Mouse (Mus musculus): ENCODE results near the gene Rgs3.

The Rgs3 gene

DNA sequence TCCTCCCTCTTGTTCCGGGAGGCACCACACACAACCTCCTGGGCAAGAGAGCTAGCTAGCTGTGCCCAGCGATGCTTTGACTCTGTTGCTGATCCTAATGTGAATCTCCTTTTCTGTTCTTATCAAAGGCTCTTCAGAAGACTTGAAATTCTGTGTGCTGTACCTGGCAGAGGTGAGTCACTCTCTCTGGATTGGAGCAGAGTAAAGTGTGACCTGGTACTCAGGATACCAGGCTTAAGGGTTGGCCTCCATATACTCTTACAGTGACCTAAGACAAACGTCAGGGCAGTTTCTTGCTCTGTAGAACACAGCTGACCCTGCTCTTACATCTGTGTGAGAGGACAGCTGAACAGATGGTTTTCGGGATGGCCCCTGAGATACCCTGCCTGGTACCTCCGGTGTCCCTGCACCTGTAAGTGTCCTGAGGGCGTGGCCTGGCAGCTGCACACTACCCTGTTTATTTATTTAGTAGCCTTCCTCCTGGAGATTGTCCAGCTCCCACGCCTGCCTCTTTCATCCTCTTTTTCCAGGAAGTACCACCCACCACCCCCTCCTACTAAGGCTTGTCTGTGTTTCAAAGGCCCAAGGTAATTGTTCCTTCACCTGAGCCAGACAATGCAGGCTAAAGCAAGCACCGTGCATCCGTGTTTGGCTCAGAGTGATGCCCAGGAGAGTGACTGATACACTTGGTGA is 87.1 kb downstream of the Rgs3 start:
- in situ Hi-C loops (cut with MboI; ENCODE audit: unreplicated experiment in 2 of 2), result no loop called here

GRCm38 (mm10) chr4:62648848-62649247 is 89.2 kb downstream of the Rgs3 start:
- in situ Hi-C loops (cut with MboI; ENCODE audit: unreplicated experiment in 2 of 2), result no loop called here

DNA sequence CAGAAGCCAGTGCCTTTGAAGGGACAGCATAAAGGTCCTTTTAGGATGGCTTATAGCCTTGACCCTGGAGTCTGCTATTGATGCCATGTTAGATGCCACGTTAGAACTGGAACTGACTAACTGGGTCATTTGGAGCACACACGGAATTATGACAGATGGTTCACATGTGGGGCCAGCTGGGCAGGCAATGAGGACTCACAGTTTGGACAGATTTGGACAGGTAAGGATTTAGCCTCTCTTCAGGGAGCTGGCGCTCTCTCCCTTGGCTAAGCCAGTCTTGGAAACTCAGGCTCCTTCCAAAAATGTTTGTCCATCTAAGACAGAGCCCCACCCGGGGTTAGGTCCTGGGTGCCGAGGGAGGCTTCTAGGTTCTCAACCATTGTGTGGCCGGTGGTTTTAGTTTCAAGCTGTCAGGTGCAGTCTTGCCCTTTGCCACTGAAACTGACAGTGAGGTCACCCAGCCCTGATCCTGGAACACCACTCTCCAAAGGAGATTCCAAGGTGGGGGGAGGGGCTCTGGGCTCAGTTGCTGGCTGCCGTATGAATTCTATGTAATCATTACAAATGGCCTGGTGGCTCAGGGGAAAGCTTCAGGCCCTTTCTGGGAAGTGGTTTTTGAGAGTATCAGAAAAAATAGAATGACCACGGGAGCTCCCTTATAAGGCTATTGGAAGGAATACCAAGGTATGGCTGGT is 90.0 kb downstream of the Rgs3 start:
- in situ Hi-C loops (cut with MboI; ENCODE audit: unreplicated experiment in 2 of 2), result no loop called here

GRCm38 (mm10) chr4:62651179-62651760 is 91.6 kb downstream of the Rgs3 start:
- in situ Hi-C loops (cut with MboI; ENCODE audit: unreplicated experiment in 2 of 2), result no loop called here

DNA sequence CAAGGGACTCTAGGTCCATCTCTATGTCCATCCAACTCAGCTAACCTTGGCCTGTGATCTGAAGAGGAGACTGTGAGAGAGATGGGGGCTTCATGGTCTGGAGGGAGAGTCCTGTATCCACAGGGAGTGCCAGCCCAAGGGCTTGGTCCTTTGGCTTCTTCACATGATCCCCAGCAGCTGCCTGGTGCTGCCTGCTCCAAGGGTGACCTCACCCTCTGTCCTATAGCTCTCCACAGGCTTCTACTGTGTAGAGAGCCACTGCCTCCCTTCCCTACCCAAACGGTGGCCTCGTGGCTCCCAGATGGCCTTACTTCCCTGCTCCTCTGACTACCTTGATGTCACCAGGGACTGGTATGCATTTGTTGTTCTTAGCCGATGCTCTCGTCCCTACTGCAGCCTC is 92.6 kb downstream of the Rgs3 start:
- in situ Hi-C loops (cut with MboI; ENCODE audit: unreplicated experiment in 2 of 2), result no loop called here

GRCm38 (mm10) chr4:62652921-62653757 is 93.5 kb downstream of the Rgs3 start:
- in situ Hi-C loops (cut with MboI; ENCODE audit: unreplicated experiment in 2 of 2), result no loop called here

DNA sequence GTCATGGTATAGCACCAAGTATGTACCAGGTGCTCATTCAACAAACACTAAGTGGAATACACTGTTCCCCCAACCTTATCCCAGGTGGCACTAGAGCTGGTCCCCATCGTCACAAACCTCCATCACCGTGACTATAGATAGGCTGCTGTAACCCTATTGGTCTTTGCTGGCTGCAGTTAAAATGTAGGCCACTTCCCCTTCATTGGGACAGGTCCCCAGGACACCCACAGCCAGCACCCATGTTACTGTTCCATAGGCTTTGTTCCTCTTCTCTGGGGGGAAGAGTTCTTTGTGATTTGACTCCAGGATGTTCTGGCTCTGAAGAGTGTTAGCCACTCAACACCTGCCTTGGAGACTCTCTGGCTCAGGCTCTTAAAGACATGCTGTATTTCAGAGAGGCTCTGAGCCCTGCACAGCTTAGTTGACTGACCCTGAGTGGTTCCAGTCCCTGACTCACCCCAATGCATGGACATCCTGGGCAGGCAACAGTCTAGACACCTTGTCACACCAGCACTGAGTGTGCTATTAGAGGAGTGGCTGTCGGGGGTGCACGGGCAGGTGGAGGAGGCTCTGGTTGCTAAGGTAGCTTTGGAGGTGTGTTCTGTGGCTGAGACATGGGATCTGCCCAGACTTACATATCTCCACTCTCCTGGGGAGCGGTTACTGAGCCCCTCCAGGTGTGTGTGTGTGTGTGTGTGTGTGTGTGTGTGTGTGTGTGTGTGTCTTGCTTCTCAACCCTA is 94.4 kb downstream of the Rgs3 start:
- in situ Hi-C loops (cut with MboI; ENCODE audit: unreplicated experiment in 2 of 2), result no loop called here

DNA sequence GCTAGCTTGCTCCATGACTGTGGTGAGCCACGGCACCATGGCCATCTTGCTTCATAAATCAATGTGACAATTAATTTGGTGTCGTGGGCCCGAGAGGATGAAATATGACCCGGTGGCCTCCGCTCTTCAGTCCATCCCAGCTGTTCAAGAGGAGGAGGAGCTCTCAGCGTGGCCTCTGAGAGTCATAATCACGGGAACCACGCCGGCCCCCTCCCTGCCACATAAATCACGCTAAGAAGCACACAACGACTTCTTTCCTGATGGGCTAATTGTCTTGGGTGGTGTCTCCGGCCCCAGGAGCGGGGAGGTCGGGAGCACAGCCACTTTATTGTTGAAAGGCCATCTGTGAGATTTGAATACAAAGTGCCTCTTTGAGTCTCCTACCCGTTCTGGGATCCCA is 99.6 kb downstream of the Rgs3 start:
- in situ Hi-C loops (cut with MboI; ENCODE audit: unreplicated experiment in 2 of 2), result no loop called here

- in situ Hi-C loops (cut with MboI; ENCODE audit: unreplicated experiment in 2 of 2), result no loop called here
Measured at GRCm38 (mm10) chr4:62659861-62660553, 100.4 kb downstream of the Rgs3 start.

GRCm38 (mm10) chr4:62660554-62660864 is 100.9 kb downstream of the Rgs3 start:
- in situ Hi-C loops (cut with MboI; ENCODE audit: unreplicated experiment in 2 of 2), result no loop called here

GRCm38 (mm10) chr4:62661311-62661849 is 101.7 kb downstream of the Rgs3 start:
- in situ Hi-C loops (cut with MboI; ENCODE audit: unreplicated experiment in 2 of 2), result no loop called here

DNA sequence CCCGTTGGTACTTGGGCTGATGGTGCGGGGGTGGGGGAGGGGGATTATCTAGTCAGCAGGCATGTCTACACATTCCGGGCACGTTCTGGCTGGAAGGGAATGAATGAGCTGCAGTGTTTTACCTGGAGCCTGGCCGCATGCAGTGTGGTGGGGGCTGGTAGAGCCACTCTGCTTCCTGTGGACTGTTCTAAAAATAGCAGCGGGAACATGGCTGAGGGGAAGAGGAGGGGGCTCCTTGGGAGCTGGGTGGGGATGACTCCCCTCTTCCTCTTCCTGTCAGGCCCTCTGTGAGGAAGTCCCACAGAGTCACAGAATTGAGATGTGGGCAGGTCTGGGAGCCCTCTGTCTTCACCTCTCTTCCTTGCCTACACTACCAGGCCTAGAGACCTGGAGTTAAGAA is 103.7 kb downstream of the Rgs3 start:
- in situ Hi-C loops (cut with MboI; ENCODE audit: unreplicated experiment in 2 of 2), result no loop called here

DNA sequence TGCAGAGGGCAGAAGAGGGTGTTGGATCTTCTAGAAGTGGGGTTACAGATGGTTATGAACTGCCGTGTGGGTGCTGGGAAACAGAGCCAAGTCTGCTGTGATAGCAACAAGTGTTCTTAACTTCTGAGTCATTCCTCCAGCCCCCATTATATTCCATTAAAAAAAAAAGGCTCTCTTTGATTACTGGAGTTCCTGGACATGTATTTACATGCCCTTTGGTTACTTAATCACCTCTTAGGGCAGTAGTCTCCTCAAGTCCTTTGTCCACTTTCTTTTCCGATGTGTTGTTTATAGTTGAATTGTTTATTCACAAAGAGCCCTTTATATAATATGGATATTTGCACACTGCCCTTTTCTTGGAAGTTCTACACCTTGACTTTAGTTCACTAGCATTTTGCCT is 106.2 kb downstream of the Rgs3 start:
- in situ Hi-C loops (cut with MboI; ENCODE audit: unreplicated experiment in 2 of 2), result no loop called here

DNA sequence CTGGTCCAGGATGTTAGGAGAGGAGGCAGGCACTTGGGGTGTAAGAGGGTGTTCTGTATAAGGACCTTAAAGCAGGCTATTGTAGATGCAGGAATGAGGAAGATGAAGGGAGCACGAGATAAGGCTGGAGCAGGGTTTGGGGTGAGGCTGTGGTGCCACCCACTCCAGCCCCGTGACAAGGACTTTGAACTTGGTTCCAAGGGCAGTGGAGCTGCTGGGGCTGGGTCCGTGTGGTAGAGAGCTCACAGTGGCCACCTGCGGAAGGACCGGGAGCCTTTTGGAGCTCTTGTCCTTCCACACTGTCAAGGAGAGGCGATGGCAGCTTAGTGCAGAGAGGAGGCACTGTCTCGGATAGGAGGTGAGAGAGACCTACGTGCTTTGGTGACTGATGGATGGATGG is 109.0 kb downstream of the Rgs3 start:
- in situ Hi-C loops (cut with MboI; ENCODE audit: unreplicated experiment in 2 of 2), result no loop called here

GRCm38 (mm10) chr4:62669094-62670071 is 109.7 kb downstream of the Rgs3 start:
- in situ Hi-C loops (cut with MboI; ENCODE audit: unreplicated experiment in 2 of 2), result no loop called here

DNA sequence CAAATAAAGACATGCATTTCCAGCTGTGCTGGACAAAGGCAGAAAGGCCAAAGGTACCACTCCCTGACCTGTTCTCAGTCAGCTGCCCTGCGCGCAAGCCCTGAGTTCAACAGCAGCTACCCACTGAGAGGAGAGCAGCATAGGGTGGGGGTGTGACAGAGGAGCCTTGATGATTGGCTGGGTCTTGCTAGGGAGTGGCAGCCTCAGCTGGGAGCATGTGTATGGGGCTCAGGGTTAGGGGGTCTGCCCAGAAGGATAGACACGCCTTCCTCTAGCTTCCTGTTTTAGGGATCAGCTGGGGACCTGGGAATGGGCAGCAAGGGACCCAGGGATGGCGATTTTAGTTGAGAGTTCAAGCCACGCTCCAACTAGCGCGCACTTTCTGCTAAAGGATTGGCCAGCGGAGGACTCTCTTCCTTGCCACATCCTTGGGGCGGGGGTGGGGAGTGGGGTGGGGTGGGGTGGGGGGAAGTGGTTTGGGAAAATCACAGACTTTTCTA is 113.9 kb downstream of the Rgs3 start:
- in situ Hi-C loops (cut with MboI; ENCODE audit: unreplicated experiment in 2 of 2), result no loop called here

GRCm38 (mm10) chr4:62674031-62674995 is 114.7 kb downstream of the Rgs3 start:
- in situ Hi-C loops (cut with MboI; ENCODE audit: unreplicated experiment in 2 of 2), result no loop called here
